Mouse (Mus musculus) embryonic fibroblast, embryonic 13.5 days (primary cell): ENCODE data around the gene Sppl3. TPM values are rescaled to one million over a fixed set of nuclear protein-coding genes. Genes with fewer than 3 reads are reported as not detected.

Experiments
- H3K27ac ChIP-seq: 2 replicates; pipeline ENCODE4 v1.5.1; 2012; ENCODE audit warnings: low read length, control low read depth, inconsistent platforms; ENCODE audit not compliant: insufficient read depth
- H3K4me1 ChIP-seq: 2 replicates; pipeline ENCODE4 v1.6.1; 2011; ENCODE audit warnings: low read length; ENCODE audit not compliant: control insufficient read depth, insufficient read depth
- H3K4me3 ChIP-seq: 2 replicates; pipeline ENCODE4 v1.5.1; 2011; ENCODE audit warnings: mild to moderate bottlenecking, control low read depth, low read length; ENCODE audit not compliant: insufficient read depth
- CTCF ChIP-seq: IDR thresholded peaks from 2 replicates; pipeline ENCODE4 v1.5.1; 2011; ENCODE audit warnings: mild to moderate bottlenecking, control low read depth, low read length, moderate library complexity, borderline replicate concordance; ENCODE audit not compliant: insufficient read depth
- POLR2A ChIP-seq: IDR thresholded peaks from 2 replicates; pipeline ENCODE4 v1.6.1; 2011; ENCODE audit warnings: low read depth, mild to moderate bottlenecking, control low read depth, low read length, moderate library complexity
- polyA plus RNA-seq: library from polyadenylated mRNA; stranded (reverse); fragments of >200 nt; gene quantifications from 2 replicates; pipeline ENCODE4 v1.2.4, GENCODE M21; 2011; ENCODE audit warnings: low read depth; ENCODE audit not compliant: missing spikeins, insufficient read length

Sppl3 gene
- polyA plus RNA-seq, 1 experiment = 85.3 TPM

- TF ChIP-seq POLR2A (no peak), CTCF (no peak)
- Histone ChIP-seq H3K4me3 (no peak overlapping the region), H3K4me1 (peaks cover 5% of the 10 kb centered on the region; the same call in 1 of the 2 replicates), H3K27ac (no peak overlapping the region)
These were observed 46.2 kb downstream of the Sppl3 start for GRCm38 (mm10) chr5:115057153-115057552.

GRCm38 (mm10) chr5:115058584-115059297 lies 47.8 kb downstream of the Sppl3 start:
- TF ChIP-seq CTCF = no peak
- TF ChIP-seq POLR2A = no peak

GRCm38 (mm10) chr5:115060067-115060695 lies 49.2 kb downstream of the Sppl3 start:
- Histone ChIP-seq H3K4me3 (no peak overlapping the region), H3K4me1 (peaks cover 2% of the 10 kb centered on the region; the same call in 1 of the 2 replicates), H3K27ac (no peak overlapping the region)
- no peak for TF ChIP-seq CTCF
- TF ChIP-seq POLR2A = no peak

More at GRCm38 (mm10) chr5:115058584-115059297, 47.8 kb downstream of the Sppl3 start:
- H3K4me3 ChIP-seq = no peak overlapping the region
- H3K27ac ChIP-seq = no peak overlapping the region
- peaks cover 2% of the 10 kb centered on the region; the same call in 1 of the 2 replicates for H3K4me1 ChIP-seq

- Histone ChIP-seq H3K4me1 (peaks cover 2% of the 10 kb centered on the region; the same call in 1 of the 2 replicates), H3K27ac (no peak overlapping the region), H3K4me3 (no peak overlapping the region)
- TF ChIP-seq POLR2A (no peak), CTCF (no peak)
These were observed 50.0 kb downstream of the Sppl3 start for GRCm38 (mm10) chr5:115060977-115061376.

- no peak overlapping the region for H3K4me3 ChIP-seq
- H3K27ac ChIP-seq = no peak overlapping the region
- peaks cover 2% of the 10 kb centered on the region; the same call in 1 of the 2 replicates for H3K4me1 ChIP-seq
- TF ChIP-seq CTCF (no peak), POLR2A (no peak)
These were observed 51.6 kb downstream of the Sppl3 start for GRCm38 (mm10) chr5:115062566-115062965.

GRCm38 (mm10) chr5:115063391-115063790 lies 52.5 kb downstream of the Sppl3 start:
- Histone ChIP-seq H3K4me3 (no peak overlapping the region), H3K4me1 (peaks cover 8% of the 10 kb centered on the region), H3K27ac (no peak overlapping the region)
- TF ChIP-seq POLR2A (no peak), CTCF (no peak)

GRCm38 (mm10) chr5:115066245-115066644 lies 55.3 kb downstream of the Sppl3 start:
- TF ChIP-seq CTCF = no peak
- TF ChIP-seq POLR2A = no peak
- Histone ChIP-seq H3K4me3 (no peak overlapping the region), H3K4me1 (peaks cover 17% of the 10 kb centered on the region), H3K27ac (no peak overlapping the region)

GRCm38 (mm10) chr5:115068671-115069421 lies 57.9 kb downstream of the Sppl3 start:
- Histone ChIP-seq H3K4me3 (no peak overlapping the region), H3K4me1 (peaks cover 25% of the 10 kb centered on the region), H3K27ac (peak overlapping the region; percentile 3; the same call in 1 of the 2 replicates)
- TF ChIP-seq POLR2A (no peak), CTCF (no peak)

- Histone ChIP-seq H3K27ac (peak overlapping the region; percentile 23; the same call in 1 of the 2 replicates), H3K4me1 (peaks cover 25% of the 10 kb centered on the region), H3K4me3 (no peak overlapping the region)
- TF ChIP-seq CTCF (no peak), POLR2A (no peak)
These were observed 58.7 kb downstream of the Sppl3 start for GRCm38 (mm10) chr5:115069611-115070010.

GRCm38 (mm10) chr5:115070457-115070856 lies 59.5 kb downstream of the Sppl3 start:
- Histone ChIP-seq H3K27ac (no peak overlapping the region), H3K4me3 (no peak overlapping the region), H3K4me1 (peaks cover 25% of the 10 kb centered on the region)
- TF ChIP-seq CTCF = no peak
- no peak for TF ChIP-seq POLR2A
